Mouse (Mus musculus) brown adipose tissue, adult 24 weeks (tissue): Measurements from ENCODE around the gene Gm13272. TPM values are rescaled to one million over a fixed set of nuclear protein-coding genes. Genes with fewer than 3 reads are reported as not detected.
"Not testable (repeated sequence)": the region's sequence is repeated elsewhere in the genome, so short reads cannot be mapped to it uniquely, and the experiment has no call there.

ENCODE experiments used
- H3K27ac ChIP-seq: fragments of 200-500 bp; replicated peaks from 2 replicates; pipeline ENCODE4 v1.5.1; 2012; ENCODE audit warnings: low read depth, mild to moderate bottlenecking, low read length
- H3K4me1 ChIP-seq: fragments of 200-500 bp; 2 replicates; pipeline ENCODE4 v1.6.1; 2012; ENCODE audit warnings: low read length, mixed read lengths; ENCODE audit not compliant: control insufficient read depth, insufficient read depth, insufficient read length
- H3K4me3 ChIP-seq: fragments of 200-500 bp; 2 replicates; pipeline ENCODE4 v1.5.1; 2012; ENCODE audit warnings: low read depth, mild to moderate bottlenecking, low read length, moderate library complexity; ENCODE audit not compliant: insufficient read depth
- polyA plus RNA-seq: library from polyadenylated mRNA; stranded (reverse); fragments of >200 nt; gene quantifications from 2 replicates; pipeline ENCODE4 v1.2.4, GENCODE M21; 2012; ENCODE audit not compliant: missing spikeins, insufficient read depth, insufficient read length

Gm13272 gene
- polyA plus RNA-seq, 1 experiment: not detected

DNA sequence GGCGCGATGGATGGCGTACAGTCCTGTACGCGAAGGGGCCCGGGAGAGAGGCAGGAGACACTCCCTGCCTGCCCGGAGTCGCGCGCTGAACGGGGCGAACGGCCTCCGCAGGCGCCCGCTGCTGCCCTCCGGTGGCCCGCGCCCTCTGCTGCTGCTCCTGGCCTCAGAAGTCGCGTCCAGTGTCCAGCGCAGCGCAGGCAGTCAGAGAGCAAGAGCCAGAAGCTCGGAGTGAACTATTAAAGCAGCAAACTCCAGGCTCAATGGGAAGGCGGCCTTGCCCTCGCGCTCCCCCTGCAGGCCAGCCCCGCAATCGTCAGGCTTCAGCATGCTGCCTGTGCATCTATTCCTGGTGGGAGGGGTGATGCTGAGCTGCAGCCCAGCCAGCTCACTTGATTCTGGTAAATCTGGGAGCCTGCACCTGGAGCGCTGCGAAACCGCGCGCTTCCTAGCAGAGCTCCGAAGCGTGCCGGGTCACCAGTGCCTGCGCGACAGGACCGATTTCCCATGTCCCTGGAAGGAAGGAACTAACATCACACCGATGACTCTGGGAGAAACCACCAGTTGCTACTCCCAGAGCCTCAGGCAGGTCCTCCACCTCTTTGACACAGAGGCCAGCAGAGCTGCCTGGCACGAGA, 16.1 kb upstream of the Gm13272 start:
- not testable (repeated sequence) for H3K4me1 ChIP-seq, H3K27ac ChIP-seq
- H3K4me3 ChIP-seq: peak overlapping the region; percentile 44

- not testable (repeated sequence) for H3K27ac ChIP-seq, H3K4me3 ChIP-seq, H3K4me1 ChIP-seq
These were observed 6.1 kb upstream of the Gm13272 start, which contains the start of gene Gm13290 for GRCm38 (mm10) chr4:88773534-88773933. Gene Gm13290, plus strand, starts transcription at chr4:88773834.

DNA sequence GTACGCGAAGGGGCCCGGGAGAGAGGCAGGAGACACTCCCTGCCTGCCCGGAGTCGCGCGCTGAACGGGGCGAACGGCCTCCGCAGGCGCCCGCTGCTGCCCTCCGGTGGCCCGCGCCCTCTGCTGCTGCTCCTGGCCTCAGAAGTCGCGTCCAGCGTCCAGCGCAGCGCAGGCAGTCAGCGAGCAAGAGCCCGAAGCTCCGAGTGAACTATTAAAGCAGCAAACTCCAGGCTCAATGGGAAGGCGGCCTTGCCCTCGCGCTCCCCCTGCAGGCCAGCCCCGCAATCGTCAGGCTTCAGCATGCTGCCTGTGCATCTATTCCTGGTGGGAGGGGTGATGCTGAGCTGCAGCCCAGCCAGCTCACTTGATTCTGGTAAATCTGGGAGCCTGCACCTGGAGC, 3.0 kb upstream of the Gm13272 start, which contains the start of gene Gm13289:
Gene Gm13289, plus strand, starts transcription at position 301 of the 400 bp plus-strand sequence.
- not testable (repeated sequence) for H3K27ac ChIP-seq, H3K4me1 ChIP-seq, H3K4me3 ChIP-seq

DNA sequence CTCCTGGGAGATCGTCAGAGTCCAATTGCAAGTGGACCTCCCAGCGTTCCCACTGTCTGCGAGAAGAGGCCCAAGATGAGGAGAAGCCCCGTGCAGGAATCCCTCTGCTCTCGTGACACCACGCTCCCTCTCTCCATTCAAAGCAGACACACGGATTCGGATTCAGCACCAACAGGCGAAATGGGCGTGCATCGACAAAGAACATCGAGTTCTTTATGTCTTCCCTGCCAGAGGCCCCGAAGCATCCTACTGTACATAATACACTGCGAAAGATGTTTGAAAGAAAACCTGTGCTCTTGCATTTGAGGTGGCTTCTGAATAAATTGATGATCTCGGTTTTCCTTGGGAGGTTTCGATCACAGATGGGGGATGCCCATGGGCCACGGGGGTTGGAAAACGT, 670 bp downstream of the Gm13272 start:
- H3K4me3 ChIP-seq, H3K4me1 ChIP-seq, H3K27ac ChIP-seq: not testable (repeated sequence)

DNA sequence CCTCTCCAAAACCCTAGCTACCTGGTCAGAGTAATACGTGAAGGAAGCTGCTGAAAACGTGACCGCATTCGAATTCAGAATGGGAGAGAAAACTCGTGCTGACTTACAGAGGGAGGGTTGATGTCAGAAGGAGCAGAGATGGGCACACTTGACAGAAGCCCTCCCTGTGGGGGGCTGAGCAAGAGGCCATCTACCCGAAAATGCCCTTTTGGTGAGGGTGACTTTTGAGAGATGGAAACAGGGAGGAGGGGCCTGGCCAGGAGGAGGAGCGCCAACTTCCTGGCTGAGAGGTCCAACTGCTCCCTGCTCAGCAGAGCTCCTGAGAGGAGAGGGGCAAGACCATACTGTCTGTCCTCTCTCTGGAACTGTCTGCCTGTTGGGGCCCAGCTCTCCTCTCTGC, 2.2 kb downstream of the Gm13272 start, which contains the start of gene Ifnz:
Gene Ifnz, plus strand, starts transcription at position 301 of the 400 bp plus-strand sequence.
- peak within 1 kb of the TSS; percentile 56 for H3K27ac ChIP-seq
- H3K4me3 ChIP-seq: peak within 1 kb of the TSS; percentile 48
- not testable (repeated sequence) for H3K4me1 ChIP-seq

- Histone ChIP-seq H3K4me3 (peak overlapping the region; percentile 48), H3K27ac (peak overlapping the region; percentile 56)
These were observed 2.7 kb downstream of the Gm13272 start for GRCm38 (mm10) chr4:88782335-88782734.

DNA sequence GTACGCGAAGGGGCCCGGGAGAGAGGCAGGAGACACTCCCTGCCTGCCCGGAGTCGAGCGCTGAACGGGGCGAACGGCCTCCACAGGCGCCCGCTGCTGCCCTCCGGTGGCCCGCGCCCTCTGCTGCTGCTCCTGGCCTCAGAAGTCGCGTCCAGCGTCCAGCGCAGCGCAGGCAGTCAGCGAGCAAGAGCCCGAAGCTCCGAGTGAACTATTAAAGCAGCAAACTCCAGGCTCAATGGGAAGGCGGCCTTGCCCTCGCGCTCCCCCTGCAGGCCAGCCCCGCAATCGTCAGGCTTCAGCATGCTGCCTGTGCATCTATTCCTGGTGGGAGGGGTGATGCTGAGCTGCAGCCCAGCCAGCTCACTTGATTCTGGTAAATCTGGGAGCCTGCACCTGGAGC, 5.8 kb downstream of the Gm13272 start, which contains the start of gene Gm13276:
Gene Gm13276, plus strand, starts transcription at position 301 of the 400 bp plus-strand sequence.
- H3K27ac ChIP-seq, H3K4me1 ChIP-seq, H3K4me3 ChIP-seq: not testable (repeated sequence)

More at GRCm38 (mm10) chr4:88782335-88782734, 2.7 kb downstream of the Gm13272 start:
- H3K4me1 ChIP-seq: not testable (repeated sequence)

GRCm38 (mm10) chr4:88788402-88788801, 8.8 kb downstream of the Gm13272 start, which contains the start of gene Gm13277:
Gene Gm13277, plus strand, starts transcription at chr4:88788632.
- H3K4me1 ChIP-seq, H3K27ac ChIP-seq, H3K4me3 ChIP-seq: not testable (repeated sequence)

DNA sequence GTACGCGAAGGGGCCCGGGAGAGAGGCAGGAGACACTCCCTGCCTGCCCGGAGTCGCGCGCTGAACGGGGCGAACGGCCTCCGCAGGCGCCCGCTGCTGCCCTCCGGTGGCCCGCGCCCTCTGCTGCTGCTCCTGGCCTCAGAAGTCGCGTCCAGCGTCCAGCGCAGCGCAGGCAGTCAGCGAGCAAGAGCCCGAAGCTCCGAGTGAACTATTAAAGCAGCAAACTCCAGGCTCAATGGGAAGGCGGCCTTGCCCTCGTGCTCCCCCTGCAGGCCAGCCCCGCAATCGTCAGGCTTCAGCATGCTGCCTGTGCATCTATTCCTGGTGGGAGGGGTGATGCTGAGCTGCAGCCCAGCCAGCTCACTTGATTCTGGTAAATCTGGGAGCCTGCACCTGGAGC, 11.6 kb downstream of the Gm13272 start, which contains the start of gene Gm13278:
Gene Gm13278, plus strand, starts transcription at position 301 of the 400 bp plus-strand sequence.
- not testable (repeated sequence) for H3K4me3 ChIP-seq, H3K4me1 ChIP-seq

DNA sequence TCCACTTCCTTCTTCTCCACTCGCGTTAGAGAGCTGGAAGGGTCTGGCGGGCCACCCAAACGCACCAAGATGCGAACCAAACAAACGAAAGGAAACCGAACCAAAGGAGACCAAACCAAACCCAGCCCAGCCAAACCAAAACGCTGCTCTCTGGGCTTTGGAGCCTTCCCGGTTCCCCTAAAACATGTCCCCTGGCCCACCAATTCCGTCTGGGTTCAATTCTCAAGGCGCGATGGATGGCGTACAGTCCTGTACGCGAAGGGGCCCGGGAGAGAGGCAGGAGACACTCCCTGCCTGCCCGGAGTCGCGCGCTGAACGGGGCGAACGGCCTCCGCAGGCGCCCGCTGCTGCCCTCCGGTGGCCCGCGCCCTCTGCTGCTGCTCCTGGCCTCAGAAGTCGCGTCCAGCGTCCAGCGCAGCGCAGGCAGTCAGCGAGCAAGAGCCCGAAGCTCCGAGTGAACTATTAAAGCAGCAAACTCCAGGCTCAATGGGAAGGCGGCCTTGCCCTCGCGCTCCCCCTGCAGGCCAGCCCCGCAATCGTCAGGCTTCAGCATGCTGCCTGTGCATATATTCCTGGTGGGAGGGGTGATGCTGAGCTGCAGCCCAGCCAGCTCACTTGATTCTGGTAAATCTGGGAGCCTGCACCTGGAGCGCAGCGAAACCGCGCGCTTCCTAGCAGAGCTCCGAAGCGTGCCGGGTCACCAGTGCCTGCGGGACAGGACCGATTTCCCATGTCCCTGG, 14.5 kb downstream of the Gm13272 start, which contains the start of gene Gm13275:
Gene Gm13275, plus strand, starts transcription at position 552 of the 740 bp plus-strand sequence.
- H3K4me1 ChIP-seq, H3K27ac ChIP-seq, H3K4me3 ChIP-seq: not testable (repeated sequence)

More for the DNA sequence above, 11.6 kb downstream of the Gm13272 start, which contains the start of gene Gm13278:
- H3K27ac ChIP-seq: not testable (repeated sequence)

DNA sequence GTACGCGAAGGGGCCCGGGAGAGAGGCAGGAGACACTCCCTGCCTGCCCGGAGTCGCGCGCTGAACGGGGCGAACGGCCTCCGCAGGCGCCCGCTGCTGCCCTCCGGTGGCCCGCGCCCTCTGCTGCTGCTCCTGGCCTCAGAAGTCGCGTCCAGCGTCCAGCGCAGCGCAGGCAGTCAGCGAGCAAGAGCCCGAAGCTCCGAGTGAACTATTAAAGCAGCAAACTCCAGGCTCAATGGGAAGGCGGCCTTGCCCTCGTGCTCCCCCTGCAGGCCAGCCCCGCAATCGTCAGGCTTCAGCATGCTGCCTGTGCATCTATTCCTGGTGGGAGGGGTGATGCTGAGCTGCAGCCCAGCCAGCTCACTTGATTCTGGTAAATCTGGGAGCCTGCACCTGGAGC, 17.4 kb downstream of the Gm13272 start, which contains the start of gene Gm13279:
Gene Gm13279, plus strand, starts transcription at position 301 of the 400 bp plus-strand sequence.
- not testable (repeated sequence) for H3K27ac ChIP-seq, H3K4me1 ChIP-seq, H3K4me3 ChIP-seq

GRCm38 (mm10) chr4:88799365-88799764, 19.7 kb downstream of the Gm13272 start, which contains the start of gene Gm13285:
Gene Gm13285, plus strand, starts transcription at chr4:88799665.
- H3K27ac ChIP-seq, H3K4me1 ChIP-seq, H3K4me3 ChIP-seq: not testable (repeated sequence)

DNA sequence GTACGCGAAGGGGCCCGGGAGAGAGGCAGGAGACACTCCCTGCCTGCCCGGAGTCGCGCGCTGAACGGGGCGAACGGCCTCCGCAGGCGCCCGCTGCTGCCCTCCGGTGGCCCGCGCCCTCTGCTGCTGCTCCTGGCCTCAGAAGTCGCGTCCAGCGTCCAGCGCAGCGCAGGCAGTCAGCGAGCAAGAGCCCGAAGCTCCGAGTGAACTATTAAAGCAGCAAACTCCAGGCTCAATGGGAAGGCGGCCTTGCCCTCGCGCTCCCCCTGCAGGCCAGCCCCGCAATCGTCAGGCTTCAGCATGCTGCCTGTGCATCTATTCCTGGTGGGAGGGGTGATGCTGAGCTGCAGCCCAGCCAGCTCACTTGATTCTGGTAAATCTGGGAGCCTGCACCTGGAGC, 23.3 kb downstream of the Gm13272 start, which contains the start of gene Gm13287:
Gene Gm13287, plus strand, starts transcription at position 301 of the 400 bp plus-strand sequence.
- H3K4me3 ChIP-seq, H3K4me1 ChIP-seq, H3K27ac ChIP-seq: not testable (repeated sequence)

DNA sequence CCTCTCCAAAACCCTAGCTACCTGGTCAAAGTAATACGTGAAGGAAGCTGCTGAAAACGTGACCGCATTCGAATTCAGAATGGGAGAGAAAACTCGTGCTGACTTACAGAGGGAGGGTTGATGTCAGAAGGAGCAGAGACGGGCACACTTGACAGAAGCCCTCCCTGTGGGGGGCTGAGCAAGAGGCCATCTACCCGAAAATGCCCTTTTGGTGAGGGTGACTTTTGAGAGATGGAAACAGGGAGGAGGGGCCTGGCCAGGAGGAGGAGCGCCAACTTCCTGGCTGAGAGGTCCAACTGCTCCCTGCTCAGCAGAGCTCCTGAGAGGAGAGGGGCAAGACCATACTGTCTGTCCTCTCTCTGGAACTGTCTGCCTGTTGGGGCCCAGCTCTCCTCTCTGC, 25.6 kb downstream of the Gm13272 start, which contains the start of gene Gm13288:
Gene Gm13288, plus strand, starts transcription at position 301 of the 400 bp plus-strand sequence.
- H3K4me3 ChIP-seq, H3K4me1 ChIP-seq, H3K27ac ChIP-seq: not testable (repeated sequence)

- not testable (repeated sequence) for H3K4me3 ChIP-seq, H3K4me1 ChIP-seq, H3K27ac ChIP-seq
These were observed 26.1 kb downstream of the Gm13272 start for GRCm38 (mm10) chr4:88805761-88806160.
